Mouse (Mus musculus) G1E (cell line): ENCODE measurements around the gene Numa1. TPM values are rescaled to one million over a fixed set of nuclear protein-coding genes. Genes with fewer than 3 reads are reported as not detected.

Source experiments
- ATAC-seq: 2 replicates; pipeline ENCODE4 v1.8.0; 2016; ENCODE audit warnings: mild to moderate bottlenecking; ENCODE audit not compliant: insufficient number of reproducible peaks, poor library complexity, low FRiP score, severe bottlenecking; ENCODE audit errors: extremely low read depth
- DNase-seq: peaks from one replicate; pipeline ENCODE4 v3.0.0; 2012; ENCODE audit warnings: low spot score
- H3K27me3 ChIP-seq: 2 replicates; pipeline ENCODE4 v1.6.1; 2012; ENCODE audit warnings: mild to moderate bottlenecking, low read length, inconsistent platforms; ENCODE audit not compliant: insufficient read depth
- H3K36me3 ChIP-seq: replicated peaks from 2 replicates; pipeline ENCODE3; 2012; ENCODE audit warnings: mild to moderate bottlenecking, inconsistent platforms
- H3K4me1 ChIP-seq: 2 replicates; pipeline ENCODE4 v1.6.1; 2012; ENCODE audit warnings: low read depth, low read length, inconsistent platforms, mixed read lengths; ENCODE audit not compliant: insufficient read depth
- H3K4me3 ChIP-seq: 2 replicates; pipeline ENCODE4 v1.5.1; 2012; ENCODE audit warnings: low read depth, mild to moderate bottlenecking, inconsistent platforms, low read length, moderate library complexity, mixed read lengths
- H3K9me3 ChIP-seq: replicated peaks from 2 replicates; pipeline ENCODE4 v1.6.1; 2012; ENCODE audit warnings: inconsistent platforms
- CTCF ChIP-seq: IDR thresholded peaks from 2 replicates; pipeline ENCODE4 v1.5.1; 2012; ENCODE audit warnings: low read depth, low read length, inconsistent platforms, mixed read lengths
- GATA1 ChIP-seq: IDR thresholded peaks from 2 replicates; pipeline ENCODE4 v1.6.1; 2012; ENCODE audit warnings: borderline replicate concordance, low read length, inconsistent platforms, mixed read lengths
- GATA2 ChIP-seq: IDR thresholded peaks from 2 replicates; pipeline ENCODE4 v1.6.1; 2012; ENCODE audit warnings: low read depth, low read length, inconsistent platforms, borderline replicate concordance
- POLR2AphosphoS5 ChIP-seq: IDR thresholded peaks from 2 replicates; pipeline ENCODE4 v1.6.1; 2012; ENCODE audit warnings: low read depth, low read length, inconsistent platforms; ENCODE audit not compliant: insufficient replicate concordance
- TAL1 ChIP-seq: conservative IDR thresholded peaks from 2 replicates; pipeline ENCODE4 v1.6.1; 2012; ENCODE audit warnings: low read depth, low read length, inconsistent platforms, mixed read lengths
- polyA plus RNA-seq: library from polyadenylated mRNA; stranded (reverse); fragments of >175 nt; gene quantifications from 2 replicates; pipeline ENCODE4 v1.2.3, GENCODE M21; 2012
- total RNA-seq, 2 experiments: library from RNA; stranded (forward) in 1 of 2; stranded (reverse) in 1 of 2; fragments of 200-1000 nt in 1 of 2; fragments of >200 nt in 1 of 2; fragmentation: Nextera tagmentation in 1 of 2; gene quantifications; 2 replicates each; pipeline ENCODE4 v1.2.3; 2014 to 2017

Gene Numa1
- total and polyA plus RNA-seq, 3 experiments: 112 to 189 (median 125) TPM

DNA sequence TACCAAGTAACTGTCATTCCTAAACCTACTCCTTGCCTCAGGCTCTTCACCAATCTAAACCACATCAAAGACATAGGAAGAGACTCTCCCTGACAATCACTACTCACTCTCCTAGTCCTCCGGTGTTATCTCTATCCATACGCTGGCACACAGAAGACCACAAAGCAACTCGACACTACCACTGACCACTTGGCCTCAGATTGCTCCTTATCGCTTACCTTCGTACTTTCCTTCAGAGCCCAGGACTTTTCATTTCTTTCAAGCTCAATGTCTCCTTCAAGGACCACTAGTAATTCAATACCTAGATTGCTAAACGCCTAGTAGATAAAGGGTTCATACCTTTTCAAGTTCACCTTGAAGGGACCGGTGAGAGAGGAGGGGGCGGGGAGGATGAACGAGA, 130.0 kb downstream of the Numa1 start:
- Histone ChIP-seq H3K27me3 (no peaks in the 10 kb centered on the region), H3K4me3 (peak overlapping the region; percentile 72; the same call in 1 of the 2 replicates), H3K36me3 (peaks cover 33% of the 10 kb centered on the region), H3K9me3 (no peaks in the 10 kb centered on the region), H3K4me1 (peaks cover 31% of the 10 kb centered on the region)
- ATAC-seq (no peak), DNase-seq (no peak)
- TF ChIP-seq GATA1: no peak
- TF ChIP-seq POLR2AphosphoS5: no peak
- TF ChIP-seq GATA2: no peak
- TF ChIP-seq CTCF: no peak
- TF ChIP-seq TAL1: no peak

Other genes starting within 250 kb of the Numa1 start
- not detected in 2 replicates for gene Phox2a, start 115.8 kb upstream of the Numa1 start, total RNA-seq (2014; fragmentation: Nextera tagmentation)
- 0.27 TPM in 1 of 2 replicates, not detected in the other for gene Phox2a, start 115.8 kb upstream of the Numa1 start, total RNA-seq (2017)
- gene Phox2a, start 115.8 kb upstream of the Numa1 start, polyA plus RNA-seq: not detected in 2 replicates
- gene Inppl1, start 95.9 kb upstream of the Numa1 start, total RNA-seq (2014; fragmentation: Nextera tagmentation): 31.6 and 55.6 TPM in 2 replicates
- 41.0 and 43.2 TPM in 2 replicates for gene Inppl1, start 95.9 kb upstream of the Numa1 start, total RNA-seq (2017)
- gene Inppl1, start 95.9 kb upstream of the Numa1 start, polyA plus RNA-seq: 54.1 and 62.2 TPM in 2 replicates
- not detected in 2 replicates for gene Folr2, start 76.9 kb upstream of the Numa1 start, total RNA-seq (2014; fragmentation: Nextera tagmentation)
- gene Folr2, start 76.9 kb upstream of the Numa1 start, total RNA-seq (2017): not detected in 2 replicates
- not detected in 2 replicates for gene Folr2, start 76.9 kb upstream of the Numa1 start, polyA plus RNA-seq
- 55.6 and 63.3 TPM in 2 replicates for gene Anapc15, start 70.4 kb upstream of the Numa1 start, total RNA-seq (2014; fragmentation: Nextera tagmentation)
- gene Anapc15, start 70.4 kb upstream of the Numa1 start, total RNA-seq (2017): 113 and 128 TPM in 2 replicates
- gene Anapc15, start 70.4 kb upstream of the Numa1 start, polyA plus RNA-seq: 20.2 and 20.5 TPM in 2 replicates
- gene Folr1, start 63.3 kb upstream of the Numa1 start, total RNA-seq (2014; fragmentation: Nextera tagmentation): not detected in 2 replicates
- gene Folr1, start 63.3 kb upstream of the Numa1 start, total RNA-seq (2017): 0.22 and 0.64 TPM in 2 replicates
- gene Folr1, start 63.3 kb upstream of the Numa1 start, polyA plus RNA-seq: not detected in 2 replicates
- gene Lamtor1, start 28.2 kb upstream of the Numa1 start, total RNA-seq (2014; fragmentation: Nextera tagmentation): 96.2 and 96.5 TPM in 2 replicates
- gene Lamtor1, start 28.2 kb upstream of the Numa1 start, total RNA-seq (2017): 145 and 146 TPM in 2 replicates
- gene Lamtor1, start 28.2 kb upstream of the Numa1 start, polyA plus RNA-seq: 136 and 153 TPM in 2 replicates
- gene Tomt, start 27.8 kb upstream of the Numa1 start, total RNA-seq (2014; fragmentation: Nextera tagmentation): not detected in 2 replicates
- gene Tomt, start 27.8 kb upstream of the Numa1 start, total RNA-seq (2017): 0.22 and 0.23 TPM in 2 replicates
- 0.01 TPM in 1 of 2 replicates, not detected in the other for gene Tomt, start 27.8 kb upstream of the Numa1 start, polyA plus RNA-seq
- gene Lrrc51, start 216 bp upstream of the Numa1 start, total RNA-seq (2014; fragmentation: Nextera tagmentation): 12.4 and 17.7 TPM in 2 replicates
- gene Lrrc51, start 216 bp upstream of the Numa1 start, total RNA-seq (2017): 2.9 and 4.1 TPM in 2 replicates
- gene Lrrc51, start 216 bp upstream of the Numa1 start, polyA plus RNA-seq: 0.53 and 0.65 TPM in 2 replicates
- 4.2 and 6.5 TPM in 2 replicates for gene Il18bp, start 84.6 kb downstream of the Numa1 start, total RNA-seq (2014; fragmentation: Nextera tagmentation)
- gene Il18bp, start 84.6 kb downstream of the Numa1 start, total RNA-seq (2017): 2.5 and 2.7 TPM in 2 replicates
- 1.8 TPM in 2 replicates for gene Il18bp, start 84.6 kb downstream of the Numa1 start, polyA plus RNA-seq
- gene Rnf121, start 131.4 kb downstream of the Numa1 start, total RNA-seq (2014; fragmentation: Nextera tagmentation): 8.6 and 11.8 TPM in 2 replicates
- gene Rnf121, start 131.4 kb downstream of the Numa1 start, total RNA-seq (2017): 10.9 and 11.4 TPM in 2 replicates
- gene Rnf121, start 131.4 kb downstream of the Numa1 start, polyA plus RNA-seq: 1.7 and 2.7 TPM in 2 replicates
- 29.5 and 45.5 TPM in 2 replicates for gene Xndc1, start 131.4 kb downstream of the Numa1 start, total RNA-seq (2014; fragmentation: Nextera tagmentation)
- 35.4 and 39.4 TPM in 2 replicates for gene Xndc1, start 131.4 kb downstream of the Numa1 start, total RNA-seq (2017)
- gene Xndc1, start 131.4 kb downstream of the Numa1 start, polyA plus RNA-seq: 25.0 and 29.7 TPM in 2 replicates
- 0.39 and 1.4 TPM in 2 replicates for gene Xntrpc, start 131.6 kb downstream of the Numa1 start, total RNA-seq (2014; fragmentation: Nextera tagmentation)
- gene Xntrpc, start 131.6 kb downstream of the Numa1 start, total RNA-seq (2017): 0.44 and 0.46 TPM in 2 replicates
- gene Xntrpc, start 131.6 kb downstream of the Numa1 start, polyA plus RNA-seq: 0.21 and 0.31 TPM in 2 replicates
- 0.45 TPM in 1 of 2 replicates, not detected in the other for gene Trpc2, start 149.0 kb downstream of the Numa1 start, total RNA-seq (2014; fragmentation: Nextera tagmentation)
- gene Trpc2, start 149.0 kb downstream of the Numa1 start, total RNA-seq (2017): not detected in 2 replicates
- not detected in 2 replicates for gene Trpc2, start 149.0 kb downstream of the Numa1 start, polyA plus RNA-seq
- gene Art1, start 167.6 kb downstream of the Numa1 start, total RNA-seq (2014; fragmentation: Nextera tagmentation): not detected in 2 replicates
- 0.22 TPM in 1 of 2 replicates, not detected in the other for gene Art1, start 167.6 kb downstream of the Numa1 start, total RNA-seq (2017)
- gene Art1, start 167.6 kb downstream of the Numa1 start, polyA plus RNA-seq: not detected in 2 replicates
- not detected in 2 replicates for gene Art5, start 175.4 kb downstream of the Numa1 start, total RNA-seq (2014; fragmentation: Nextera tagmentation)
- gene Art5, start 175.4 kb downstream of the Numa1 start, total RNA-seq (2017): 0.16 TPM in 1 of 2 replicates, not detected in the other
- not detected in 2 replicates for gene Art5, start 175.4 kb downstream of the Numa1 start, polyA plus RNA-seq
- gene Chrna10, start 182.7 kb downstream of the Numa1 start, total RNA-seq (2014; fragmentation: Nextera tagmentation): not detected in 2 replicates
- gene Chrna10, start 182.7 kb downstream of the Numa1 start, total RNA-seq (2017): 0.11 TPM in 1 of 2 replicates, not detected in the other
- gene Chrna10, start 182.7 kb downstream of the Numa1 start, polyA plus RNA-seq: not detected in 2 replicates